Mouse (Mus musculus) left cerebral cortex, postnatal 25 days (tissue): ENCODE measurements at regions not wholly inside any gene's neighbourhood (a gene's known extent, or its start where the extent isn't known, plus 50 kb on each side); places are given as distances from the start of the nearest gene placed in this dataset.

ENCODE experiments used
- DNase-seq, 2 experiments: peaks; one replicate each; pipeline ENCODE4 v3.0.0; 2022; ENCODE audit warnings: low spot score in 2 of 2, mixed read lengths in 1 of 2
- intact Hi-C: fragments of 180-260 bp; cut with DNase I; formaldehyde crosslinking; loops from one replicate; pipeline ENCODE4 v1.15.1; 2025

DNA sequence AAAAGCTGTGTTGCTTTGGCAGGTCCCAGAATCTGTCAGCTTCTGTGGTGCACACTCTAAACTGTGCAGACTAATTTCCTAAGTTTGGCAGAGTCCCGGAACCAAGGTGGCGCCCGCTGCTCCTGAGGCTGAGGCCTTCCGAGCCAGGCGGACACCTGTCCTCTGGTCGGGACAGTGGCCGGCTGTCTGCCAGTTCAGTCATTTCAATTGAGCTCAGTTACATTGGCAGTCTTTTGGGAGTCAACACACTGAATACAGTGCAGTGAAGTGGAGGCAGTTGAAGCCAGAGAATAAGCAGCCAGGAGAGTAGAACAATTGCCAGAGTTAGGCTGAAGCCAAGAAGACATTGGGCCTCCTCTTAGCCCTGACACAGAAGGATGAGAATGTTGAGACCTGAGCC is 164.2 kb downstream of the Cdh19 start:
- intact Hi-C loops = no loop called here

GRCm38 (mm10) chr1:110799157-110799764 is 178.1 kb downstream of the Cdh19 start:
- intact Hi-C loops = loop anchor here (10.0 kb wide), 1 partner anchor 266 kb away; no protein-coding TSS in a partner anchor
- DNase-seq = no peak

More for the DNA sequence above, 164.2 kb downstream of the Cdh19 start:
- DNase-seq = no peak

GRCm38 (mm10) chr1:110790586-110790985 is 186.8 kb downstream of the Cdh19 start:
- DNase-seq = no peak
- intact Hi-C loops = loop anchor here (10.0 kb wide), 1 partner anchor 274 kb away; no protein-coding TSS in a partner anchor

DNA sequence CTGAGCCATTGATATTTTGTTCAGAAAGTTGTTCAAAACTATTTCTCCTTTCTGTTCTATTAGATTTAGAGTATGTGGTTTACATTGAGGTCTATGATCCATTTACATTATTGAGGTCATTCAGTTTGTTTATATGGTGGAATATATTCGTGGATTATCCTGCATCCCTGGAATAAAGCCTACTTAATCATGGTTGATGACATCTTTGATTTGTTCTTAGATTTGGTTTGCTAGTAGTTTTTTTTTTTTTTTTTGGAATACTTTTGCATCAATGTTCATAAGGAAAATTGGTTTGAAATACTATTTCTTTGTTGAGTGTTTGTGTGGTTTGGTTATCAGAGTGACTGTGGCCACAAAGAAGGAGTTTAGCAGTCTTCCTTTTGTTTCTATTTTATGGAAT is 202.0 kb downstream of the Cdh19 start:
- intact Hi-C loops = no loop called here
- DNase-seq = no peak

GRCm38 (mm10) chr1:110774848-110775247 is 202.5 kb downstream of the Cdh19 start:
- no peak for DNase-seq
- intact Hi-C loops = no loop called here

- intact Hi-C loops = no loop called here
These were observed 203.3 kb downstream of the Cdh19 start for GRCm38 (mm10) chr1:110774096-110774495.

DNA sequence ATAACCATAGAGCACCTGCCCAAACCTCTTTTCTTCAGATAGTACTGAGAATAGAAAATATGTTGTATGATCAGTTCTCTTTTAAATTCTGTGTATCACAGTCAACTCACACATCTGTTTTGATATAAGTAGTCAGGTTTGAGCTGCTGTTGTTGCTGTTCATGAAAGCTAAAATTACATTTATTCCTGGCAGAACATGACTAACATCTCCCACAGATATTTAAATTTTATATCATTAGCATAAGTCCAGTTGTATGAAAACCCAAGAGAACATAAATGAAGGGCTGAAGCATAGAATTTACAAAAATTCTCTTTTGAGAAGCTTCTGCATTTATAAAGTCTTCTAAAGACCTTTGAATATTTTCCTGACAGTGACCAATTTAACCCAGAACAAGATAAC is 252.5 kb downstream of the Cdh19 start:
- peak in 1 of 2 experiments; percentile 30 for DNase-seq
- intact Hi-C loops = no loop called here

More at GRCm38 (mm10) chr1:110774096-110774495, 203.3 kb downstream of the Cdh19 start:
- no peak for DNase-seq
